Mouse (Mus musculus) CH12.LX (cell line): ENCODE results near the gene Gcnt7. TPM values are rescaled to one million over a fixed set of nuclear protein-coding genes. Genes with fewer than 3 reads are reported as not detected.
A peak's percentile ranks its signal among the peaks of the same experiment; 100 is the strongest.

Experiments used
- DNase-seq: peaks from one replicate; pipeline ENCODE4 v3.0.0-alpha.2; 2013; ENCODE audit errors: extremely low read depth
- H3K27ac ChIP-seq: 2 replicates; pipeline ENCODE4 v1.5.1; 2012; ENCODE audit warnings: low read depth, mild to moderate bottlenecking, control low read depth, moderate library complexity; ENCODE audit not compliant: insufficient read depth
- H3K27me3 ChIP-seq: replicated peaks from 2 replicates; pipeline ENCODE3; 2012; ENCODE audit warnings: inconsistent platforms
- H3K36me3 ChIP-seq, 2 experiments: replicated peaks in 1 of 2; 2 replicates each; pipeline versions ENCODE3 to v1.6.1; 2012; ENCODE audit warnings: inconsistent platforms in 1 of 2, low read length in 1 of 2, mild to moderate bottlenecking in 1 of 2, mixed read lengths in 1 of 2, moderate library complexity in 1 of 2; ENCODE audit not compliant: control insufficient read depth in 1 of 2, insufficient read depth in 1 of 2
- H3K4me1 ChIP-seq, 2 experiments: 2 replicates each; pipeline ENCODE4 v1.6.1; 2012; ENCODE audit warnings: inconsistent platforms in 1 of 2, moderate library complexity in 1 of 2; ENCODE audit not compliant: insufficient read depth in 2 of 2, control insufficient read depth in 1 of 2
- H3K4me2 ChIP-seq: 2 replicates; pipeline ENCODE4 v1.6.1; 2012; ENCODE audit warnings: low read depth, mild to moderate bottlenecking, control low read depth; ENCODE audit not compliant: poor library complexity, insufficient read depth, severe bottlenecking
- H3K4me3 ChIP-seq, 3 experiments: fragments of 150-350 bp in 1 of 3; sonication (generic) in 1 of 3; replicated peaks in 1 of 3; 2 replicates each; pipeline versions ENCODE3 to v1.5.1; 2011 to 2012; ENCODE audit warnings: low read depth in 2 of 3, low read length in 2 of 3, mild to moderate bottlenecking in 2 of 3, moderate library complexity in 2 of 3, control low read depth in 1 of 3, improper control_type of control experiment in 1 of 3, inconsistent platforms in 1 of 3, mixed read lengths in 1 of 3; ENCODE audit not compliant: poor library complexity in 1 of 3
- H3K79me2 ChIP-seq: replicated peaks from 2 replicates; pipeline ENCODE4 v1.6.1; 2012; ENCODE audit warnings: mild to moderate bottlenecking, moderate library complexity; ENCODE audit not compliant: control insufficient read depth, poor library complexity, insufficient read depth, severe bottlenecking; ENCODE audit errors: extremely low read depth
- H3K9ac ChIP-seq: 2 replicates; pipeline ENCODE4 v1.6.1; 2012; ENCODE audit warnings: low read depth, mild to moderate bottlenecking, control low read depth, moderate library complexity; ENCODE audit not compliant: insufficient read depth
- H3K9me3 ChIP-seq: replicated peaks from 2 replicates; pipeline ENCODE3; 2012; ENCODE audit warnings: low read length, inconsistent platforms, mixed read lengths
- BHLHE40 ChIP-seq: IDR thresholded peaks from 2 replicates; pipeline ENCODE4 v1.6.1; 2011; ENCODE audit warnings: mild to moderate bottlenecking, low read depth, low read length, improper control_type of control experiment
- CHD1 ChIP-seq: IDR thresholded peaks from 2 replicates; pipeline ENCODE4 v1.6.1; 2012; ENCODE audit warnings: low read depth, low read length, improper control_type of control experiment, inconsistent platforms
- CHD2 ChIP-seq: IDR thresholded peaks from 2 replicates; pipeline ENCODE4 v1.6.1; 2011; ENCODE audit warnings: low read length, improper control_type of control experiment
- EP300 ChIP-seq: IDR thresholded peaks from 2 replicates; pipeline ENCODE4 v1.6.1; 2011; ENCODE audit warnings: low read length, improper control_type of control experiment
- ETS1 ChIP-seq: conservative IDR thresholded peaks from 2 replicates; pipeline ENCODE4 v1.6.1; 2012; ENCODE audit warnings: low read depth, mild to moderate bottlenecking, inconsistent platforms, low read length, improper control_type of control experiment, moderate library complexity
- HCFC1 ChIP-seq: IDR thresholded peaks from 2 replicates; pipeline ENCODE4 v1.6.1; 2012; ENCODE audit warnings: low read depth, mild to moderate bottlenecking, inconsistent platforms, low read length, improper control_type of control experiment
- JUN ChIP-seq: IDR thresholded peaks from 2 replicates; pipeline ENCODE4 v1.6.1; 2011; ENCODE audit warnings: low read depth, mild to moderate bottlenecking, low read length, improper control_type of control experiment, moderate library complexity; ENCODE audit not compliant: insufficient read depth
- KAT2A ChIP-seq: IDR thresholded peaks from 2 replicates; pipeline ENCODE4 v1.6.1; 2012; ENCODE audit warnings: low read length, improper control_type of control experiment, inconsistent platforms; ENCODE audit not compliant: insufficient replicate concordance
- MEF2A ChIP-seq: IDR thresholded peaks from 2 replicates; pipeline ENCODE4 v1.6.1; 2014; ENCODE audit warnings: low read depth, mild to moderate bottlenecking, inconsistent platforms, low read length, improper control_type of control experiment, borderline replicate concordance
- MYC ChIP-seq: IDR thresholded peaks from 2 replicates; pipeline ENCODE4 v1.6.1; 2011; ENCODE audit warnings: low read depth, mild to moderate bottlenecking, improper control_type of control experiment, low read length
- NELFE ChIP-seq: IDR thresholded peaks from 2 replicates; pipeline ENCODE4 v1.6.1; 2011; ENCODE audit warnings: low read depth, low read length, improper control_type of control experiment
- NRF1 ChIP-seq: IDR thresholded peaks from 2 replicates; pipeline ENCODE4 v1.6.1; 2014; ENCODE audit warnings: low read depth, mild to moderate bottlenecking, inconsistent platforms, low read length, improper control_type of control experiment, moderate library complexity
- PAX5 ChIP-seq: IDR thresholded peaks from 2 replicates; pipeline ENCODE4 v1.6.1; 2012; ENCODE audit warnings: low read length, inconsistent platforms, mixed read lengths
- POLR2A ChIP-seq: IDR thresholded peaks from 2 replicates; pipeline ENCODE4 v1.6.1; 2011; ENCODE audit warnings: low read depth, mild to moderate bottlenecking, improper control_type of control experiment, low read length
- POLR2AphosphoS2 ChIP-seq: IDR thresholded peaks from 2 replicates; pipeline ENCODE4 v1.6.1; 2011; ENCODE audit warnings: low read depth, low read length, improper control_type of control experiment
- RAD21 ChIP-seq: IDR thresholded peaks from 2 replicates; pipeline ENCODE4 v1.6.1; 2011; ENCODE audit warnings: low read depth, mild to moderate bottlenecking, low read length, improper control_type of control experiment, moderate library complexity
- RCOR1 ChIP-seq: conservative IDR thresholded peaks from 2 replicates; pipeline ENCODE4 v1.6.1; 2012; ENCODE audit warnings: low read depth, mild to moderate bottlenecking, inconsistent platforms, low read length, improper control_type of control experiment
- SIN3A ChIP-seq: IDR thresholded peaks from 2 replicates; pipeline ENCODE4 v1.6.1; 2012; ENCODE audit warnings: low read length, improper control_type of control experiment, inconsistent platforms
- SMC3 ChIP-seq: IDR thresholded peaks from 2 replicates; pipeline ENCODE4 v1.6.1; 2011; ENCODE audit warnings: low read depth, low read length, improper control_type of control experiment
- TBP ChIP-seq: conservative IDR thresholded peaks from 2 replicates; pipeline ENCODE4 v1.6.1; 2011; ENCODE audit warnings: low read depth, low read length, improper control_type of control experiment
- TCF12 ChIP-seq: IDR thresholded peaks from 2 replicates; pipeline ENCODE4 v1.6.1; 2014; ENCODE audit warnings: low read depth, mild to moderate bottlenecking, inconsistent platforms, low read length, improper control_type of control experiment
- UBTF ChIP-seq: IDR thresholded peaks from 2 replicates; pipeline ENCODE4 v1.6.1; 2012; ENCODE audit warnings: low read depth, mild to moderate bottlenecking, inconsistent platforms, low read length, improper control_type of control experiment, moderate library complexity
- USF1 ChIP-seq: IDR thresholded peaks from 2 replicates; pipeline ENCODE4 v1.6.1; 2014; ENCODE audit warnings: low read depth, mild to moderate bottlenecking, inconsistent platforms, low read length, improper control_type of control experiment
- USF2 ChIP-seq: conservative IDR thresholded peaks from 2 replicates; pipeline ENCODE4 v1.6.1; 2011; ENCODE audit warnings: low read depth, low read length, improper control_type of control experiment
- ZMIZ1 ChIP-seq: IDR thresholded peaks from 2 replicates; pipeline ENCODE4 v1.6.1; 2012; ENCODE audit warnings: low read depth, mild to moderate bottlenecking, inconsistent platforms, low read length, improper control_type of control experiment
- dilution Hi-C: fragments of 300-500 bp; cut with MboI; formaldehyde crosslinking; loops from 2 replicates; pipeline ENCODE4 v1.14.3; 2020; ENCODE audit warnings: low sequenced_read_pairs; ENCODE audit not compliant: extremely low pct_unique_long_range_greater_than_20kb, extremely low pct_ligation_motif_present
- in situ Hi-C: fragments of 300-500 bp; cut with MboI; formaldehyde crosslinking; loops from 3 replicates; pipeline ENCODE4 v1.14.3; 2019; ENCODE audit warnings: low sequenced_read_pairs, low pct_ligation_motif_present, low pct_unique_long_range_greater_than_20kb, mixed read lengths
- polyA plus RNA-seq: library from polyadenylated mRNA; unstranded; fragments of >175 nt; gene quantifications from 2 replicates; pipeline ENCODE4 v1.2.1, GENCODE M21; 2012; ENCODE audit warnings: low read depth; ENCODE audit not compliant: insufficient read length
- total RNA-seq, 2 experiments: library from RNA; depleted of rRNA; stranded (reverse); fragments of 300-350 nt in 1 of 2; fragments of >200 nt in 1 of 2; gene quantifications; 2 replicates each; pipeline ENCODE4 v1.2.3; 2012 to 2014

The Gcnt7 gene
- total and polyA plus RNA-seq, 3 experiments = 0.17 to 0.21 TPM; not detected in 1

- TF ChIP-seq HCFC1 (no peak), JUN (no peak), ETS1 (peak; percentile 69), BHLHE40 (peak; percentile 90), EP300 (peak; percentile 48), MYC (0 out of 2 replicates have a peak, but pooled peaks have one; percentile 7), MEF2A (peak; percentile 16; the same call in 1 of the 2 replicates), TCF12 (peak; percentile 83), RCOR1 (0 out of 2 replicates have a peak, but pooled peaks have one; percentile 27), UBTF (no peak), SMC3 (no peak), POLR2A (no peak), SIN3A (no peak), ZMIZ1 (no peak), RAD21 (no peak), USF1 (no peak), NELFE (no peak)
Measured at GRCm38 (mm10) chr2:172412454-172412853, 45.9 kb downstream of the Gcnt7 start (continued).

GRCm38 (mm10) chr2:172411091-172411490 lies 47.3 kb downstream of the Gcnt7 start:
- Histone ChIP-seq H3K9me3 (no peaks in the 10 kb centered on the region), H3K27me3 (no peaks in the 10 kb centered on the region), H3K4me3 (no peak overlapping the region), H3K4me1 (peaks cover 18 to 62% of the 10 kb centered on the region in 2 experiments), H3K36me3 (peaks cover 0 to 5% of the 10 kb centered on the region in 2 experiments), H3K79me2 (no peaks in the 10 kb centered on the region), H3K9ac (no peak overlapping the region), H3K4me2 (no peak overlapping the region), H3K27ac (no peak overlapping the region)
- in situ Hi-C loops (no loop called here), dilution Hi-C loops (no loop called here)
- TF ChIP-seq USF2 (no peak), SMC3 (no peak), NRF1 (no peak), JUN (no peak), TCF12 (no peak)
- no peak for DNase-seq

GRCm38 (mm10) chr2:172410686-172411085 lies 47.7 kb downstream of the Gcnt7 start:
- Histone ChIP-seq H3K27ac (no peak overlapping the region), H3K4me3 (no peak overlapping the region), H3K4me2 (no peak overlapping the region), H3K36me3 (peaks cover 0 to 5% of the 10 kb centered on the region in 2 experiments), H3K27me3 (no peaks in the 10 kb centered on the region), H3K79me2 (no peaks in the 10 kb centered on the region), H3K9ac (no peak overlapping the region), H3K9me3 (no peaks in the 10 kb centered on the region), H3K4me1 (peaks cover 20 to 62% of the 10 kb centered on the region in 2 experiments)
- dilution Hi-C loops (no loop called here), in situ Hi-C loops (no loop called here)
- TF ChIP-seq POLR2AphosphoS2 (no peak), SIN3A (no peak), CHD1 (no peak), PAX5 (no peak), EP300 (no peak), RCOR1 (no peak), TBP (no peak), KAT2A (no peak), USF1 (no peak), NRF1 (no peak), CHD2 (no peak)
- DNase-seq = no peak
